Mouse (Mus musculus) neutrophil, adult 59 days (primary cell): ENCODE results near the gene Olfr1167. TPM values are rescaled to one million over a fixed set of nuclear protein-coding genes. Genes with fewer than 3 reads are reported as not detected.

Source experiments
- total RNA-seq, 2 experiments: library from RNA; stranded (reverse); gene quantifications; 1 replicate in 1 of 2; 2 replicates in 1 of 2; pipeline ENCODE4 v1.2.4; 2023

Gene Olfr1167
- total RNA-seq: not detected

GRCm38 (mm10) chr2:88155093-88155492 is at the start of gene Olfr1167:
Olfr1167 (minus strand) TSS chr2:88155193.

GRCm38 (mm10) chr2:88181580-88181979 is 26.6 kb upstream of the Olfr1167 start, which contains the start of gene Olfr1168:
Olfr1168 (plus strand) TSS chr2:88181880.

GRCm38 (mm10) chr2:88128172-88128571 is 26.8 kb downstream of the Olfr1167 start, which contains the start of gene Olfr1166:
Olfr1166 (minus strand) TSS chr2:88128272.

Other genes with a start within 250 kb of the Olfr1167 start
- gene Olfr1155, start 210.1 kb downstream of the Olfr1167 start, total RNA-seq: not detected
- not detected for gene Olfr1156, start 202.1 kb downstream of the Olfr1167 start, total RNA-seq
- gene Olfr1157, start 186.9 kb downstream of the Olfr1167 start, total RNA-seq: not detected
- gene Olfr74, start 180.5 kb downstream of the Olfr1167 start, total RNA-seq: not detected
- not detected for gene Olfr1158, start 165.1 kb downstream of the Olfr1167 start, total RNA-seq
- not detected for gene Olfr1160, start 146.9 kb downstream of the Olfr1167 start, total RNA-seq
- gene Olfr1161, start 132.4 kb downstream of the Olfr1167 start, total RNA-seq: not detected
- gene Olfr73, start 117.5 kb downstream of the Olfr1167 start, total RNA-seq: not detected
- gene Olfr1162, start 104.1 kb downstream of the Olfr1167 start, total RNA-seq: not detected
- not detected for gene Olfr1163, start 83.4 kb downstream of the Olfr1167 start, total RNA-seq
- gene Olfr1164, start 61.2 kb downstream of the Olfr1167 start, total RNA-seq: not detected
- not detected for gene Olfr1166, start 26.9 kb downstream of the Olfr1167 start, total RNA-seq
- not detected for gene Olfr1168, start 26.7 kb upstream of the Olfr1167 start, total RNA-seq
- gene Olfr1170, start 73.1 kb upstream of the Olfr1167 start, total RNA-seq: not detected
- gene Olfr1173, start 124.7 kb upstream of the Olfr1167 start, total RNA-seq: not detected
- not detected for gene Olfr1174-ps, start 159.9 kb upstream of the Olfr1167 start, total RNA-seq
- not detected for gene Olfr1175-ps, start 172.0 kb upstream of the Olfr1167 start, total RNA-seq
- not detected for gene Olfr1176, start 181.5 kb upstream of the Olfr1167 start, total RNA-seq
- gene Olfr1177-ps, start 191.3 kb upstream of the Olfr1167 start, total RNA-seq: not detected
- not detected for gene Olfr1178, start 231.9 kb upstream of the Olfr1167 start, total RNA-seq